In the genomic region with DNA sequence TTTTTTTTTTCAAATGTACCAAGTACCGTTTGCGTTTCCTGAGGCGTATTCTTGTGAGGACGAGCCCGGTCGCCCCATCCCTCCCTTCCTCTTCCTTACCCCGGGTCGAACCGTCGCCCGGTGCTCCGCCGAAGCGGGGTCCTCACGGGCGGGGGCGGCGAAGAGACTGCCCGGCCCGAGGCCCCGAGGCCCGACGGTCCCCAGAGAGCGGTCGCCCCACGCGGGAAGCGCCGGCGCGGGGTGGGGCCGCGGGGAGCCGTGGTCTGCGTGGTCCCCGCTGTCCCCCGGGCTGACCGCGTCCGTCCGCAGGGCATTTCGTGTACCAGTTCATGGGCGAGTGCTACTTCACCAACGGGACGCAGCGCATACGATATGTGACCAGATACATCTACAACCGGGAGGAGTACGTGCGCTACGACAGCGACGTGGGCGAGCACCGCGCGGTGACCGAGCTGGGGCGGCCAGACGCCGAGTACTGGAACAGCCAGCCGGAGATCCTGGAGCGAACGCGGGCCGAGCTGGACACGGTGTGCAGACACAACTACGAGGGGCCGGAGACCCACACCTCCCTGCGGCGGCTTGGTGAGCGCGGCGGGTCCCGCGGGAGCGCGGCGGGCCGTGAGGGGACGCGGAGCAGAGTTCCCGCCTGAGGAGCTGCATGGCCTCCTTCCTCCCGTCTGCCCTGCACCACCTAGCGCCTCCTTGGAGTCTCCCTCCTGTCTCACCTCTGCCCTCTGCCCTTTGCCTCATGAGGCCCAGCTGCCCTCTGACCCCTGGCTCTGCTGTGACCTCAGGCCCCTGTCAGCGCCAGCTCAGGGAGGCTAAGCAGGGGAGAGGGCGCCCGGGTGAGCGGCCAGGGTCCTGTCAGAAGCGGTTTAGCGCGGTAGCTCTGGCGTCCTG, we compare ENCODE assay signal across 8 mouse cellular contexts. TPM values are rescaled to one million over a fixed set of nuclear protein-coding genes. Genes with fewer than 3 reads are reported as not detected.
A peak's percentile ranks its signal among the peaks of the same experiment; 100 is the strongest.
DNase-seq lines count a peak whose midpoint lies in the region; ATAC-seq and TF ChIP-seq lines count a peak whose summit lies in the region.

No protein-coding gene starts in this region.

- H3K27me3 ChIP-seq in hindbrain, embryonic 14.5 days (ENCODE audit: control insufficient read depth, insufficient read depth, low read length), result peaks cover 29% of the 10 kb centered on the region
- H3K27me3 ChIP-seq in liver, embryonic 16.5 days (ENCODE audit: control insufficient read depth, insufficient read depth, low read depth, low read length), result peaks cover 28% of the 10 kb centered on the region
- peaks cover 33% of the 10 kb centered on the region for H3K27me3 ChIP-seq in stomach, embryonic 15.5 days (replicated peaks)

- no peak for TF ChIP-seq POLR2A in lung, adult 2 months (IDR thresholded peaks at IDR 0.05; ENCODE audit: borderline replicate concordance, extremely low read depth, low read depth, low read length)
- no peak for TF ChIP-seq POLR2A in cortical plate, adult 2 months (IDR thresholded peaks at IDR 0.05; ENCODE audit: extremely low read depth, insufficient read depth, low read length)

- H3K36me3 ChIP-seq in hindbrain, embryonic 14.5 days (replicated peaks; ENCODE audit: control insufficient read depth, insufficient read depth), result no peaks in the 10 kb centered on the region
- H3K36me3 ChIP-seq in liver, embryonic 16.5 days (ENCODE audit: control insufficient read depth, insufficient read depth), result no peaks in the 10 kb centered on the region
- no peaks in the 10 kb centered on the region for H3K36me3 ChIP-seq in stomach, embryonic 15.5 days

- ATAC-seq in hindbrain, embryonic 14.5 days (ENCODE audit: low FRiP score), result 0 out of 2 replicates have a peak, but pooled peaks have one; percentile 18
- peak; percentile 59 for ATAC-seq in liver, embryonic 16.5 days (ENCODE audit: low read depth)
- ATAC-seq in stomach, embryonic 15.5 days (ENCODE audit: insufficient read depth, low FRiP score, low read depth), result no peak
- ATAC-seq in monocyte, adult 5-6 weeks (replicated peaks; ENCODE audit: insufficient number of reproducible peaks, low FRiP score, low TSS enrichment, poor library complexity, severe bottlenecking), result no peak

- peak overlapping the region; percentile 60 for H3K4me3 ChIP-seq in lung, adult 2 months (replicated peaks; ENCODE audit: extremely low read depth, low read depth, low read length)
- peak overlapping the region; percentile 37 for H3K4me3 ChIP-seq in cortical plate, adult 2 months (ENCODE audit: insufficient read depth, low read length)
- H3K4me3 ChIP-seq in hindbrain, embryonic 14.5 days (replicated peaks; ENCODE audit: low read length), result peak overlapping the region; percentile 46
- H3K4me3 ChIP-seq in liver, embryonic 16.5 days (ENCODE audit: low read depth, low read length), result peak overlapping the region; percentile 54
- peak overlapping the region; percentile 50 for H3K4me3 ChIP-seq in stomach, embryonic 15.5 days (replicated peaks)

- no peak for TF ChIP-seq CTCF in lung, adult 2 months (IDR thresholded peaks at IDR 0.05; ENCODE audit: insufficient read depth, low read length)
- no peak for TF ChIP-seq CTCF in cortical plate, adult 2 months (IDR thresholded peaks at IDR 0.05; ENCODE audit: extremely low read depth, insufficient read depth, low read length)

- no peak overlapping the region for H3K27ac ChIP-seq in cortical plate, adult 2 months (ENCODE audit: insufficient read depth, low read length)
- H3K27ac ChIP-seq in hindbrain, embryonic 14.5 days, result no peak overlapping the region
- H3K27ac ChIP-seq in liver, embryonic 16.5 days (ENCODE audit: low read length), result no peak overlapping the region
- no peak overlapping the region for H3K27ac ChIP-seq in stomach, embryonic 15.5 days

- H3K9me3 ChIP-seq in hindbrain, embryonic 14.5 days (ENCODE audit: control insufficient read depth, low read length), result no peaks in the 10 kb centered on the region
- H3K9me3 ChIP-seq in liver, embryonic 16.5 days (replicated peaks; ENCODE audit: control insufficient read depth, low read length), result no peaks in the 10 kb centered on the region
- no peaks in the 10 kb centered on the region for H3K9me3 ChIP-seq in stomach, embryonic 15.5 days

- 4% methylated on average over 93 of the region's 93 CpGs for WGBS in lung, adult 2 months
- under 1% methylated on average over 91 of the region's 93 CpGs for WGBS in hindbrain, embryonic 14.5 days
- under 1% methylated on average over 91 of the region's 93 CpGs for WGBS in liver, embryonic 16.5 days (ENCODE audit: insufficient replicate concordance)
- WGBS in stomach, embryonic 15.5 days, result under 1% methylated on average over 92 of the region's 93 CpGs

- peak overlapping the region; percentile 97 for H3K4me2 ChIP-seq in hindbrain, embryonic 14.5 days (replicated peaks)
- peak overlapping the region; percentile 63 for H3K4me2 ChIP-seq in liver, embryonic 16.5 days (ENCODE audit: low read depth, low read length)
- H3K4me2 ChIP-seq in stomach, embryonic 15.5 days, result peak overlapping the region; percentile 98

- peak overlapping the region; percentile 56 for H3K9ac ChIP-seq in hindbrain, embryonic 14.5 days
- H3K9ac ChIP-seq in liver, embryonic 16.5 days (ENCODE audit: low read depth, low read length), result peak overlapping the region; percentile 43; the same call in 1 of the 2 replicates
- H3K9ac ChIP-seq in stomach, embryonic 15.5 days, result peak overlapping the region; percentile 34

- H3K4me1 ChIP-seq in lung, adult 2 months (ENCODE audit: control insufficient read depth, insufficient read depth, low read length), result peaks cover 4% of the 10 kb centered on the region; the same call in 1 of the 2 replicates
- H3K4me1 ChIP-seq in cortical plate, adult 2 months (ENCODE audit: control insufficient read depth, insufficient read depth, low read length), result no peaks in the 10 kb centered on the region; the same call in 1 of the 2 replicates
- peaks cover 22% of the 10 kb centered on the region for H3K4me1 ChIP-seq in hindbrain, embryonic 14.5 days (replicated peaks; ENCODE audit: control insufficient read depth, insufficient read depth, low read length)
- peaks cover 3% of the 10 kb centered on the region for H3K4me1 ChIP-seq in liver, embryonic 16.5 days (ENCODE audit: control insufficient read depth, low read depth, low read length)
- H3K4me1 ChIP-seq in stomach, embryonic 15.5 days, result peaks cover 23% of the 10 kb centered on the region

- DNase-seq in lung, adult 2 months, result no peak
- DNase-seq in lung, postnatal 25 days (ENCODE audit: low spot score), result no peak
- DNase-seq in hindbrain, embryonic 14.5 days (ENCODE audit: low spot score), result no peak
- no peak for DNase-seq in frontal cortex, postnatal 36 days (ENCODE audit: low spot score in 2 of 2)

RNA-seq across cellular contexts. Expression of gene H2-Ab1, which starts 7.2 kb away (rescaled TPM):
- polyA plus RNA-seq in lung, adult 2 months (2012; rRNA removed), result 1,370 and 1,736 TPM in 2 replicates
- 3.1 and 3.6 TPM in 2 replicates for polyA plus RNA-seq in cortical plate, adult 2 months (2012; rRNA removed)
- polyA plus RNA-seq in hindbrain, embryonic 14.5 days (2014; fragmentation: Nextera tagmentation; extraction: Ambion mirVana), result 0.80 and 1.8 TPM in 2 replicates
- 8.9 and 12.0 TPM in 2 replicates for polyA plus RNA-seq in liver, embryonic 16.5 days (2015; fragmentation: Nextera tagmentation; extraction: Ambion mirVana)
- 13.3 and 18.1 TPM in 2 replicates for polyA plus RNA-seq in stomach, embryonic 15.5 days (2015; fragmentation: Nextera tagmentation; extraction: Ambion mirVana)
- 588 to 931 TPM (median 911 TPM) in 3 replicates for total RNA-seq in monocyte, adult 5-6 weeks (2017)

RNA-seq across cellular contexts. Expression of gene H2-Aa, which starts 22.9 kb away (rescaled TPM):
- polyA plus RNA-seq in lung, adult 2 months (2012; rRNA removed), result 544 and 571 TPM in 2 replicates
- 2.8 and 2.9 TPM in 2 replicates for polyA plus RNA-seq in cortical plate, adult 2 months (2012; rRNA removed)
- polyA plus RNA-seq in hindbrain, embryonic 14.5 days (2014; fragmentation: Nextera tagmentation; extraction: Ambion mirVana), result 0.31 and 0.58 TPM in 2 replicates
- polyA plus RNA-seq in liver, embryonic 16.5 days (2015; fragmentation: Nextera tagmentation; extraction: Ambion mirVana), result 4.3 and 4.7 TPM in 2 replicates
- polyA plus RNA-seq in stomach, embryonic 15.5 days (2015; fragmentation: Nextera tagmentation; extraction: Ambion mirVana), result 4.9 and 5.7 TPM in 2 replicates
- 387 to 602 TPM (median 587 TPM) in 3 replicates for total RNA-seq in monocyte, adult 5-6 weeks (2017)

RNA-seq across cellular contexts. Expression of gene H2-Ob, which starts 26.0 kb away (rescaled TPM):
- polyA plus RNA-seq in lung, adult 2 months (2012; rRNA removed), result 18.8 and 34.6 TPM in 2 replicates
- 1.0 and 1.5 TPM in 2 replicates for polyA plus RNA-seq in cortical plate, adult 2 months (2012; rRNA removed)
- not detected in 2 replicates for polyA plus RNA-seq in hindbrain, embryonic 14.5 days (2014; fragmentation: Nextera tagmentation; extraction: Ambion mirVana)
- polyA plus RNA-seq in liver, embryonic 16.5 days (2015; fragmentation: Nextera tagmentation; extraction: Ambion mirVana), result 0.44 and 0.54 TPM in 2 replicates
- 0.17 and 0.18 TPM in 2 replicates for polyA plus RNA-seq in stomach, embryonic 15.5 days (2015; fragmentation: Nextera tagmentation; extraction: Ambion mirVana)
- total RNA-seq in monocyte, adult 5-6 weeks (2017), result 59.1 to 84.6 TPM (median 63.2 TPM) in 3 replicates

RNA-seq across cellular contexts. Expression of gene H2-Eb1, which starts 41.0 kb away (rescaled TPM):
- 256 and 285 TPM in 2 replicates for polyA plus RNA-seq in lung, adult 2 months (2012; rRNA removed)
- polyA plus RNA-seq in cortical plate, adult 2 months (2012; rRNA removed), result 3.2 and 3.3 TPM in 2 replicates
- 3.9 and 4.2 TPM in 2 replicates for polyA plus RNA-seq in hindbrain, embryonic 14.5 days (2014; fragmentation: Nextera tagmentation; extraction: Ambion mirVana)
- 3.1 and 3.2 TPM in 2 replicates for polyA plus RNA-seq in liver, embryonic 16.5 days (2015; fragmentation: Nextera tagmentation; extraction: Ambion mirVana)
- polyA plus RNA-seq in stomach, embryonic 15.5 days (2015; fragmentation: Nextera tagmentation; extraction: Ambion mirVana), result 4.8 and 5.0 TPM in 2 replicates
- total RNA-seq in monocyte, adult 5-6 weeks (2017), result 415 to 638 TPM (median 573 TPM) in 3 replicates

Comparison
In these comparisons a context has a peak if more than half of its experiments do, and no peak if none do; other contexts are left out.
1. ATAC-seq: peak in hindbrain, embryonic 14.5 days (single experiment) and liver, embryonic 16.5 days (single experiment); none in stomach, embryonic 15.5 days (single experiment) and monocyte, adult 5-6 weeks (single experiment).
2. RNA of gene H2-Ab1, which starts 7.2 kb away (polyA plus RNA-seq): 1,370 to 1,736 TPM in lung, adult 2 months; 13.3 to 18.1 TPM in stomach, embryonic 15.5 days, 8.9 to 12.0 TPM in liver, embryonic 16.5 days, 3.1 to 3.6 TPM in cortical plate, adult 2 months and 0.80 to 1.8 TPM in hindbrain, embryonic 14.5 days; every median in the first group is over 10 times any median in the second.
3. RNA of gene H2-Aa, which starts 22.9 kb away (polyA plus RNA-seq): 544 to 571 TPM in lung, adult 2 months; 4.9 to 5.7 TPM in stomach, embryonic 15.5 days, 4.3 to 4.7 TPM in liver, embryonic 16.5 days, 2.8 to 2.9 TPM in cortical plate, adult 2 months and 0.31 to 0.58 TPM in hindbrain, embryonic 14.5 days; every median in the first group is over 10 times any median in the second.
4. Peak in every context shown above with its lines, with median percentiles within 50 percentile points of each other: H3K4me3 ChIP-seq, H3K4me2 ChIP-seq and H3K9ac ChIP-seq.